Mouse (Mus musculus) thymus, postnatal 36 days (tissue): ENCODE data around the gene Ano1.

Experiments
- DNase-seq, 2 experiments: peaks; one replicate each; pipeline ENCODE4 v3.0.0; 2022; ENCODE audit warnings: mixed read lengths in 2 of 2

The Ano1 gene

DNA sequence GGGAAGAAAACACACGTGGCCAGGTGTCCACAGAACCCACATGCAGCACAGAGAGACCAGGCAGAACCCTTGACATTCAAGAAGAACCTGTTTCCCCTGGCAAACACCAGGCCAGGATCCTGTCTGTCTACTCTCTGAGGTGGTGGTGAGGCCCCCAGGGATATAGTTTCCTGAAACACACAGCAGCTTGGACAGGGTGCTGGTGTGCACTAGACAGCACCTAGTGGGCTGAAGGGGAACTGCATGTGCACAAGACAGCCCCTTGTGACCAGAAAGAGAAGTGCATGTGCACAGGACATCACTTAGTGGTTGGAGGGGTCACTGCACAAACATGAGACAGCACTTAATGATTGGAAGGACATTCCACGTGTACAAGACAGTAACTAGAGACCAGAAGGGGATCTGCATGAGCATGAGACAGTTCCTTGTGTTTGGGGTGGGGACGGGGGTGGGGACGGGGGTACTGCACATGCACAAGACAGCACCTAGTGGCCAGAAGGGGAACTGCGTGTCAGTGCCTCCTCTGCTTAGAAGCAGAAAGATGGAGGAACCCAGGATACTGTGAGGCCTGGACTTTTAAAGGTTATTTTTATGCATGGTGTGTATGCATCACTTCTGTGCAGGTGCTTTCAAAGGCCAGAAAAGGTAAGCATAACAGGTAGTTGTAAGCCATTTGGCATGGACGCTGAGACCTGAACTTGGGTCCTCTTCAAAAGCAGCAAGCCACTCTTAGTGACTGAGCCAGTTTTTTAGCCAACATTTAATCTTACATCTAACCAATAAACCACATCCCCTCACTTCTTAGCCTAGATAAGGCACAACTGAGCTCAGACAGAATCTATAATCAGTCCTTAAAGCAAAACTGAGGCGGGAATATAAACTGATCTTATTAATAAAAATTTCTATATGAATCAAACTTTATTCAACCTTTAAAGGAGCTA is 54.7 kb downstream of the Ano1 start:
- DNase-seq = peak; percentile 17 to 22

DNA sequence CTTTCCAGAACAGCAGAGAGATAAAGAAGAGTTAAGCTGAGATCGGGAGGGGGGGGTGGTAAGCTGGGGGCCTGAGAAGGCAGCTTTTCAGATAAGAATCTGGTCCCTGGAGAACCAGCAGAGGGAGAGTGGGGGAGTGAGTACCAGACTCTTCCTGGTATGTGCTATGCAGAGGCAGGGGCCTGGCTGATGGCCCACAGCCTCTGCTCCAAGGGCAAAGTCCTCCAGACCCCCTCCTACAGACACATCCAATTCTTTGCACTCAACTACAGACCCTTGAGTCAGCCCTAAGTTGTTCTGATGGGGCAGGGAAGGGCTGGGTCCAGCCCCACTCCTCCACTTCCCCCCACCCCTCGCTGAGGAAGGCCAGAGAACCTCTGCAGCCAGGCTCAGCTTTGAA is 61.9 kb downstream of the Ano1 start:
- DNase-seq = no peak

DNA sequence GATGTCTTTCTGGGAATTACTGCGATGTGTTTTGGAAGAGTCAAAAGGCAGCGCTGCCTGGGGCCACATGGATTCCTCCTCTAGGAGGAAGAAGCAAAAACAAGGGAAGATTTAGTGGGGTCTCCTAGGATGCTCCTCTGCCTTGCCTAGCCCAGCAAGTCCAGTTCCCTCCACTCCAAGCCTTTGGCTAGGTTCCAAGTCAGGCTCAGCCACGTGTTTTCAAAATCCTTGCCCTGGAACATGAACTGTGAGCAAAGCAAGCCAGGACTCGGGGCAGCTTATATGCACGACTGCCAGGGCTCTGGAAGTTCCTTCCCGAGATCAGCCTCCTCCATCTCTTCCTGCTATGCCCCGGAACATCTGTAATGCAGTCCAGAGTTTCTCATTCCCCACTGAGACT is 62.6 kb downstream of the Ano1 start:
- no peak for DNase-seq

DNA sequence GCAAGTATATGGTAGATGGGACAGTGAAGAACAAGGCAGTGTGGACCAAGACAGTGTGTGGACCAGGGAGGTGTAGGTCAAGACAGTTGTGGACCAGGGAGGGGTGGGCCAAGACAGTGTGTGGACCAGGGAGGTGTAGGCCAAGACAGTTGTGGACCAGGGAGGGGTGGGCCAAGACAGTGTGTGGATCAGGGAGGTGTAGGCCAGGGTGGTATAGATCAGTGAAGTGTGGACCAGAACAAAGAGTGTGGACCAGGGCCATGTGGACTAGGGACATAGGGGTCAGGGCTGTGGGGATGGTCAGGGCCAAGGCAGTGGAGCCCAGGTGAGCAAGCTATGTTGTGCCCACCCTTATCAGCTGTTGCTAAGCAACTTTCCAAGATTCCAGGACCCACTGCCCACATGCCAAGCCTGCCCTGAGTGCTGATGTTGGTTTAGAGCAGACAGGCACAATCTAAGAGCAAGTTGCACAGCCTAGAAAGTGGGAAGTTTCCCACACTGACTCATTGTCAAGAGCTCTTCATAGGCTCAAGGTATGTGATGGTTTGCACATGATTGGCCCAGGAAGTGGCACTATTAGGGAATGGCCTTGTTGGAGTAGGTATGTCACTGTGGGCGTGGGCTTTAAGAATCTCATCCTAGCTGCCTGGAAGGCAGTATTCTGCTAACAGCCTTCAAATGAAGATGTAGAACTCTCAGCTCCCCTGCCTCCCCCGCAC is 64.0 kb downstream of the Ano1 start:
- DNase-seq = no peak

DNA sequence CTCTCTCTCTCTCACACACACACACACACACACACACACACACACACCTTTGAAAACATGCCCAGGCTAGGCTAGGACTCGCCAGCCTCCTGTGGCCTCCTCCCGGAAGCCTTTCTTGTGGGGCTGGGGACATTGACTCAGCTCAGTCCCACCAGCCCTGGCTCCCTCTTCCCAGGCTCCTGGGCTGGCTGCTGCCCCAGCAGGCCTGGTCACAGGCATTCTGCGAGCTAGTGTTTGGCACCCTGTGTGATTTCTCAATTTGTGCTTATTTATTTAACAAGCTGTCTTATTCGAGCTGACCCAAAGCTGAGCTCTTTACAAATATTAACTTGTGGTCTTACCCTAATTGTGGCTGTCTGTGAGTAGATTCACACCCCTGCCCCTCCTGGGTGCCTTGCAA is 66.8 kb downstream of the Ano1 start:
- no peak for DNase-seq

DNA sequence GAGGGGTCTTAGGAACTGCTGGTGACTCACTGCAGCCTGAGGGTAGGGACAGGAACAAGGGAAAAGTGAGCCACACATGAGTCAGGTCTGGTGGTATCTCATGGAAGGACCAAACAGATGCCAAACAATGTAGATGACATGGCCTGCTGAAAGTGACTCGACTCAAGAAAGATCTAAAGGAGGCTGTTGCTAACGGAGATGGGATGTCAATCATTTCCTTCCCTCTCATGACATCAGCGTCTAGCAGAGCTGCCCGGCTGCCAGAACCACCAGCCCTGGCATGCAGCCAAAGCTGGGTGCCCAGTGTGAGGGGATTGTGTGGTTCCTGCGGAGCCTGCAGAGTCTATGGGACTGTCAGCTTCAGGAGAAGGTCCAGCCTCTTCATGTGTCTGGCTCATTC is 67.3 kb downstream of the Ano1 start:
- no peak for DNase-seq

DNA sequence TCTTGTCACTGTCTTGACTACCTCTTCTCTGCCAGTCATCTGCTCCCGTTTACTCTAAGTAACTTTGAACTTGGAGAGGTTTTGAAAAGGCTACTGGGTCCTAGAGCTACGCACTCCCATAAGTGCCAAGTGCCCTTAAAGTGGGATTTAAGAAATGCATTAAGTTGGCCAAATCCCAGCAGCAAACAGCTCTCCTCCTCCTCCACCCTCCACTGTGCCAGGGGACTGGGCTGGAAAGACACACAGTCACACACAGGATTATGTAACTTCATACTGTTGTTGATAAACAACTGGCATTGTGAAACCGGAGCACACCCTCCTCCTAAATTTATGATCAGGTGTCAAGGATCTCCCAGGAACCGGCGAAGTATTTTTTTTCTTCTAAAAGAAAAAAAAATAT is 71.7 kb downstream of the Ano1 start:
- DNase-seq = no peak

DNA sequence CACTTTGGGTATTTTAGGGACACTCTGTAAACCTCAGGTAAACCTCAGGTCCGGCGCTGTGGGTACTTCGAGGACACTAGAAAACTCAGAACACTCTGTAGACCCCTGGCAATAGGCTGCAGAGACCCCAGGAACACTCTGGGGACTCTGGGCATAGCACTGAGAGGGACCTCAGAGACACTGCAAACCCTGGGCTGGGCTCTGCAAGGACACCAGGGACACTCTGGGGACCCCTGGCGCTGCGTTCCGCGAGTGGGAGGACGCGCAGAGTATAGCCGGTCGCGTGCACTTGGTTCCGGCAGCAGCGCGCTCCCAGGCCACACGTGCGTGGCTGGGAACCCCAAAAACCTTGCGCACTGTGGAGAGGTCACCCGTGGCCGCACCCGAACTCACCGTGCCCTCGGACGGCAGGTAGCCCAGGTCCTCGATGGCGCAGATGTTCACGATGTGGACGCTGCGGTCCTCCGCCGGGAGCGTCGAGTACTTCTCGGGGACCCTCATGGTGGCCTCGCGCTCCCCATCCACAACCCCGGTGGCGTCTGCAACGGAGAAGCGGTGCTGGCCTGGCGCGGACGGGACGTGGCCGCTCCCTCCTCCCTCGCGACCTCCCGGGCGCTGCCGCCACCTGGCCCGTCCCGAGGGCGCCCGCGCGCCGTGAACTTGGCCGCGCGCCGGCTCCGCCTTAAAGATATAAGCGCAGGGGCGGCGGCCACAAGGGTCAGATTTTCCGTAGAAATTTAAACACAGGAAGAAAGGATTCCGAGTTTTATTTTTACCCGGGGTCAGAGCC is 73.3 kb downstream of the Ano1 start:
- DNase-seq = no peak

DNA sequence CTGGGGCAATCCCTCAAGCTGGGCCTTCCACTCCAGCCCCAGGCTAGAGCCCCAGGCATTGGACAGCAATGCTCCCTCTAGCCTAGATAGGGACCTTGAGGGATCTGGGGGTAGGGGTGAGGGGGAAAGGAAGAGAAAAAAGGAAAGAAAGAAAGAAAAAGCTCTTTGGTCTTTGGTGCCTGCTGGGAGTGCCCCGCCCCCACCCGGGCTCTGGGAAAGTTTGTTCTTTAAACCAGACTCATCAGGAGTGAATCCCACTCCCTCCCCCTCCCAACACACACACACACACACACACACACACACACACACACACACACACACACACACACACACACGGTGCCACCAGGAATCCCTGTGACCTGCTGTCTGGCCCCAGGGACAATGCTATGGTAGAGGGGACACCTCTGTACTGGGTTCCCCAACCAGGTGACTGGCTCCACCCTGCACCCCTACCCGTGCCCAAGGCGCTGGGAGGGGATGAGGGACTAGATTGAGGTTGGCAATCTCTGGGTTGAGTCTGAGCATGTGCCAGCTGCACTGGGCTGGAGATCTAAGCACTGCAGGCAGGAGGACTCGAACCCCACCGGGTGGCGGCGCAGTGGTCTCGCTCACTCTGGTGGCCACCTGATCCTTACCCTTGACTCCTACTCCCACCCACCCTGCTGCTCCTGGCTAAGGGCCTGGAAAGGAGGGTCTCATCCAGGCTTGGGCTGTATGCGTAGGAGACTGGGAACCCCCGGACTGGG is 74.3 kb downstream of the Ano1 start:
- no peak for DNase-seq

DNA sequence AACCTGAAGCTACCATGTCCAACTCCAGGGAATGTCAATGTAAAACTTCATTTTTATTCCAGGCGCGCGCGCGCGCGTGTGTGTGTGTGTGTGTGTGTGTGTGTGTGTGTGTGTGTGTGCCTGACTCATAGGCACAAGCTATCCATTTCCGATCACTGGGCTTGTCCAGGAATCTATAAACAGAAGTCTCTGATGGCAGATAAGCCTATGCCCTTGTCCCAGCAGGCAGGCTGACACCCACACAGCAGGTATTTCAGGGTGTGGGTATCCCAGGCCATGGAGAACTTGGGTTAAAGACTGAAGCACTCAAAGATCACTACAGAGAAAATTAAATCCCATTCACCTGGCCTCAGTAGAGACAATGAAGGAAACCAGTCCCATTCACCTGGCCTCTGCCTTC is 76.1 kb downstream of the Ano1 start:
- no peak for DNase-seq

DNA sequence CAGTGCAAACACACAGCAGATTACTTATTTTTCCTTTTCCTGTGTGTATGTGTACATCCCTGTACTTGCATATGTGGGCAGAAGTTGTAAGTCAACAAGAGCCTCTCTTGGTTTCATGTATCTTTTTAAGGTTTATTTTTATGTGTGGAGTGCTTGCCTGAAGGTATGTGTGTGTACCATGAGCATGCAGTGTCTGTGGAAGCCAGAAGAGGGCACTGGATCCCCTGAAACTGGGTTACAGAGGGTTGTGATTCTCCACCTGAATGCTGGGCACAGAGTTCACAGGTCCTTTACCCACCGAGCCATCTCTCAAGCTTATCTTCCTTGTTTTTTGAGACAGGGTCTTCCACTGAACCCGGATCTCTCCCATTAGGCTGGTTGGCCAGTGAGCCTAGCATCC is 81.9 kb downstream of the Ano1 start:
- no peak for DNase-seq

DNA sequence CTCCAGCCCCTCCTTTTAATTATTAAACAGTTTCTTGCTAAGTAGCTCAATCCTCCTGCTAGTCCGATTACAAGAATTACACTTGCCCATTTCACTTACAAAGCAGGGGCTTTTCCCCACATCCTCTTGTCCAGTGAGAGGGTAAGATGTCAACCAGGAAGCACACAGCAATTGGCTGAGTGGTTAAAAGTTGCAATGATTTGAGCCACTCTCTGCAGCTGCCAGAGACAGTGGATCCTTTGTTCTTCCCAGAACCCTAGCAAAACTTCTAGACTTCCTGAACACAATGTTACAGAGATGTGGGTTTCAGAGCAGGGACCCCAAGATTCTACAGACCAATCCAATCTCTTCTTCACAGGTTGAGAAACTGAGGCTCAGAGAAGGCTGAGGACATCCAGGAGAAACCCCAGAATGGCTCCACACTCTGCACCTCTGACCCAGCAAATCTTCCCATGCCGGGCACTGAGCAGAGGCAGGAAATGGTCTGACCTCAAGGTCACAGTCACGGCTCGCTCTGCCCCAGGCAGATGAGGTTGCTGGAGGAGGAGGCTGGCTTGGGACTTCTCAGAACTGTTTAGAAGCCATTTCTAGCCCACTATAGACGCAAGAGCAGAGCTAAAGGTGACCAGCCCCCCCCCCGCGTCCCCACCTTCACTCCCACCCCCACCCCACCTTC is 83.0 kb downstream of the Ano1 start:
- DNase-seq = no peak

DNA sequence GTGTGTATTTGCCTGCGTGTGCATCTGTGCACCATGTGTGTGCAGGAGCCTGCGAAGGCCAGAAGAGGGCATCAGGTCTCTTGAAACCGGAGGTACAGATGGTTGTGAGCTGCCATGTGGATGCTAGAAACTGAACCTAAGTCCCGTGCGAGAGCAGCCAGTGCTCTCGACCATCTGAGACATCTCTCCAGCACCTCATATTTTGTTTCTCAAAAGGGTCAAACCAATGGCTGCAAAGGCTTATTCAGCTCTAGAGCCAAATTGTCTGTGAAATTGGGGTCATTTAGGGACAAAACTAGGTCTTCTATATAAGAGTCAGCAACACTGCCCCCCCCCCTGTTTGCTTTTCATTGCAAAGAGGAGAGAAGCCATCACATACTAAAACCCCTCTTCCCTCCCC is 84.7 kb downstream of the Ano1 start:
- no peak for DNase-seq

DNA sequence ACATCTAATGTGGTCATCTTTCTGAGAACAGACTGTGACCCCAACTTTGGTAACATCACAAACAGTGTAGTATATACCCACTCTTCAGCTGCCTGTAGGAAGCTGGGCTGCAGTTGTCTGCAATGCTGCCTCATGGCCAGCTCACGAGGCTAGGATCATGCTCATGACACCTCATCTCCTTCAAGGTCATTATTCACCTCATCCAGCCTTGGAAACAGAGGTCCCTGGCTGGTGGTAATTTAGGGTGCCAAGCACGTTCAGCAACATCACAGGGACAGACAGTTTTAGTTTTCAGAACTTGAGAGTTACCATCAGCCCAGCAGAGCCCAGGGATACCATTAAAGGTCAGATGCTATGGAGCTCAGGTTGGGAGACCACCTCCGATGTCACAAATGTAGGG is 86.2 kb downstream of the Ano1 start:
- DNase-seq = no peak

DNA sequence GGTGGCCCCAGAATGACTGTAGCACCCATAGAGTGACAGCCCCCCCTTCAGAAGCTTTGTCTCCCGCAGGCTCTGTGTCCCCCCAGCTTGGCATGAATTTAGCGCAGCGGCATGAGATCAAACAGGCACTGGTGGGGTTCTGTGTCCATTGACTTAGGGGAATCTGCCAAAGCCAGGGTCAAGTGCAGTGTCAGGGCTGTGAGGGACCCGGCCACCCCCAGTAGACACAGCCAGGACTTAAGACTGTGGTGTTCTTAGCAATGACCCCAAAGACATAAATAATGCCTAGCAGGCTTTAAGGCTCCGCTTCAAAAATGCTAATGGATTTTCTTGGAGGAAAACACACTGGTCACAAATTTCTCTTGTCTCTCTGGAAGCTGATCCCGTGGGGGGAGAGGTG is 88.2 kb downstream of the Ano1 start:
- no peak for DNase-seq

DNA sequence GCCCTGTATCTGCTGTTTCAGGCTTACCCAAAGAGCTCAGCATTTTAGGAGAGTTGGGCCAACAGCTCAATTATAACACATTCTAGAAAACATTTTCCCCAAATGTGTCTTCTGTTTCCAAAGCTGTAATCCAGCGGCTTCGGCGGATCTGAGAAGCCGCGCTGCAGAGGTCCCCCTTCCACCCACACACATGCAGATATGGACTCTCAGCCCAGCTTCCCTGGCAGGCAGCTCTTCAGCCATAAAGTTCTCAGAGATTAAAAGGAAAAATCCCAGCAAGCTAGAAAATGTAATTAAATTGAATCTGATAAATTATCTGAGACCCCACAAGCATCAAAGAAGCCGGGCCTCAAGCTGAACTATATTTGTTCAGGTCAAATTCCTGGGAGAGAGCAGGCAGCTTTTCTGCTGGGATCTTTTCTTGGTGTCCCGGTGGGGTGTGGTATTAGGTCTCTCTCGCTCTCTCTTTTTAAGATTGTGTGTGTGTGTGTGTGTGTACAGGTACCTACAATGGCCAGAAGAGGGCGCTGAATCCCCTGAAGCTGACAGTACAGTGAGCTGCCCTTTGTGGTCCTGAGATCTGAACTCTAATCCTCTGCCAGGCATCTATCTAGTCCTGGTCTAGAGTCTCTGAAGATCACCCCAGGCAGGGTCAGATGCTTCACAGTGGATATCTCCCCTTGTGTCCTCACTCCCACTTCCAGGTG is 95.4 kb downstream of the Ano1 start:
- no peak for DNase-seq

DNA sequence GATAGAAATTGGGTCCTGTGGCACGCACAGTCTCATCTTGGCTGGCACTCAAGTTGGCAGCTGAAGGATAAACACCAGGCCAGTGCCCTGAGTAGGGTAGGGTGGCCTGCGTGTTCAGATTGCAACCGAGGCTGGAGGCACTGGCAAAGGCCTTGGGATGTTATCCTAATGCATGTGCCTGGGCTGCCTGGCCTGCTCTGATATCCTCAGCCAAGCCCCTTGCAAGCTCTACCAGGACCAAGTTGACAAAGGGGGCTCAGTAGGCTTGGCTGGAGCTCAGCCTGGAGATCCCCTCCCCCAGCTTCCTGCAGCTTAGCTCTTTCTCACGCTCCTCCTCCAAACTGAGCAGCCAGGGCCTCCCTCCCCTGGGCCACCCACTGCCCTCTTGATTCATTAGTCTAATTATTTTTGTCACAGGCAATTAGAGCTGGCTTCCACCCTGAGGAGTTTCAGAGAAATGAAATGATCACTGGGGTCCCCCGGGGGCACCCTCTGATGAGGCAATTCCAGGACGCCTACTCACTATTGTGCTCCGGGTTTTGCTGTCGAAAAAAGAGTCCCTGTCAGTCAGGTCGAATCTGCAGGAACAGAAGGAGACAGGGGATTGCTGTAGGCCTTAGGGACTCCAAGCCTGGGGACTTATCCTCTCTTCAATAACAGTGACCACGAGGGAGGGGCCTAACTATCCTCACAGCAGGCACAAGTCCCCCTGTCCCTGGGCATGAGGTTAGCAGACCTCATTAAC is 97.9 kb downstream of the Ano1 start:
- no peak for DNase-seq

DNA sequence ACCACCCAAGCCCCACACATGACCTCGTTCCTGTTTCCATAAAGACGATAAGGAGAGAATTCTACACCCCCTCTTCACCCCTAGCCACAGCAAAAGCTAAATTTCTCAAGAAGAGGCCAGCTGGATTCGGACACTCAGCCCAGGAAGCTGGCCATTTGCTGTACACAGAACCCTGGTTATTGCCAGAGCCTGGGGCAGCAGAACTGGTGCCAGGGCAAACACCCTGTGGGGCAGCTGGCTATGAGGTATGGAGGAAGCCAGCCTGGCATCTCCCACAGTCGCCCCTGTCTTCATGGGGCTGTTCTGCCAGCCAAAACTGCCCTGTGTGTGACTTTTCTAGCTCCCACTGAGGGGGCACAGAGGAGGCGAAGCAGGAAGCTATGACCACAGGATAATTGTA is 104.2 kb downstream of the Ano1 start:
- DNase-seq = no peak

DNA sequence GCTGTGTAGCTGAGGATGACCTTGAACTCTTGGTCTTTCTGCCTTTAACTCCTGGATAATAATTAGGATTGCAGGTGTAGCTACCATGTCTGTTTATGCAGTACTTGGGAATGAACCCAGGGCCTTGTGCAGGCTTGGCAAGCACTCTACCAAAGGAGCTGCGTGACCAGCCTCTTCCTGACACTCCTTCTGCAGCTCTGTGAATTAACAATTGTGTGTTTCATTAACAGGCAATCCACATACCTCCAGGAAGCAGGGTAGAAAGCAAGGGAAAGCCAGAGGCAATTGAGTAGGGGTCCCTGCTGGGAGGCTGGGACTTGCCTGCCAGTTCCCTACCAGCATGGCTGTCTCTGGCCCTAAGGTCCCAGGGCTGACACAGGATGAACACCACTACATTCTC is 111.0 kb downstream of the Ano1 start:
- no peak for DNase-seq

DNA sequence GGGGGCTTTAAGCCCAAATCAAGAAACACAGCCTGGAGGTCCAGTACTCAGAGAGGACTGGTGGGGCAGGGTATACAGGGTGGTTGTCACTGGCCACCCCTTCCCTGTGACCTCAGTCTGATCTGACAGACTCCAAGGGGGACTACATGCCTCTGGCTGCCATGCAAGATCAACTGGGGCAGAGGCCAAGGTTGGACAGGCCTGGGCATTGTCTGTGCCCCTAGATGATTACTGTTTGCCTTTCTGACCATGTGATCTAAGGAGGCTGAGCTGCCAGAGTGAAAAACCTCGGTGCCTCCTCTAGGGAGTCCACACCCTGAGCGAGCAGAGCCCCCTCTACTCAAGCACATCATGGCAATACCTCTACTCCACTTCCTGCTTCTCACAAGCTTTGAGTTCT is 115.8 kb downstream of the Ano1 start:
- DNase-seq = no peak

DNA sequence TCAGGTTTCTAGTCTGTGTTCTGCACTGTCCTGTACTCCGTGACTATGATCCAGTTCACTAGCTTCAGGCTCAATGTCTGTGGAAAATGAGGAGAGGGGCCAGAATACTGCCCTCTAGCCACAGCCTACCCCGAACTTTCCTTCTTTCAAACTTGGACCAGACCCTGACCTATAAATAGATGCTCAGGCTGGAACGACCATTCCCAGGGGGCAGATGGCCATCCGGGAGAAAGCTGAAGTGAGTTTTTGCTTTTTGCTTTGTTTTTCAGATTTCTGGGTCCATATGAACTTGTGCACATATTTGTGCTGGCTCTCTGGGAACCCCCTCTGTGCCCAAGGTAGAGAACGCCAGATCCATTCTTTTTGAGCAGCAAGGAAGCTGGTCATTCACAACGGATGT is 116.9 kb downstream of the Ano1 start:
- DNase-seq = no peak
